Mouse (Mus musculus) cerebellum, adult 9-10 months (tissue): ENCODE measurements around the gene Slc44a5.

Experiments used
- DNase-seq: peaks from one replicate; pipeline ENCODE4 v3.0.0; 2022

Gene Slc44a5

GRCm38 (mm10) chr3:154173556-154173955 is 200.3 kb downstream of the Slc44a5 start:
- DNase-seq = no peak

GRCm38 (mm10) chr3:154174031-154174430 is 200.8 kb downstream of the Slc44a5 start:
- no peak for DNase-seq

- DNase-seq = no peak
Observed at GRCm38 (mm10) chr3:154174766-154175165, 201.5 kb downstream of the Slc44a5 start.

DNA sequence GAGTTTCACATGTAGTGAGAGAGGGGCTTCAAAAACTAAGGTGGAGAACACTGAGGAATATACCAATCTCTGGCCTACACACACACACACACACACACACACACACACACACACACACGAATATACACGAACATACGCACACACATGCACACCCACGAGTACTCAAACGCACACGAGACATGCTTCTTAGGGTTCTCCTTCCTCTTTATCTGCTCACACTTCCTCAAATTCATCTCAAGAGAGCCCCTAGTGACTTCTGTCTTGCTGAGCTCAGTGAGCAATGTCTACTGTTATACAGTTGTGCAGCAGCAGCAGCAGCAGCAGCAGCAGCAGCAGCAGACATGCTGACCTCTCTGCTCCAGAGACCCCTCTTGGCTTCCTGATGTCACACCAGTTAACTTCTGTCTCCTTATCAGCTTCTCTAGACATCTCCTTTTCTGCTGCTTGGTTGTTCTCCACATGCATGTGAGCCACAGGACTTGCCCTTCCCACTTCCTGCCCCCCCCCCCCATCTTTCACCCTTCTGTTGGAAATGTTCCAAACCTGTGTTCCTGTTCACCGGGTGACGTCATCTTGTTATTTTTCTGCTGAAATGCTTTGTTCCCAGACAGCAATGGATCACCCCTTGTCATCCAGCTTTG is 204.5 kb downstream of the Slc44a5 start:
- no peak for DNase-seq

DNA sequence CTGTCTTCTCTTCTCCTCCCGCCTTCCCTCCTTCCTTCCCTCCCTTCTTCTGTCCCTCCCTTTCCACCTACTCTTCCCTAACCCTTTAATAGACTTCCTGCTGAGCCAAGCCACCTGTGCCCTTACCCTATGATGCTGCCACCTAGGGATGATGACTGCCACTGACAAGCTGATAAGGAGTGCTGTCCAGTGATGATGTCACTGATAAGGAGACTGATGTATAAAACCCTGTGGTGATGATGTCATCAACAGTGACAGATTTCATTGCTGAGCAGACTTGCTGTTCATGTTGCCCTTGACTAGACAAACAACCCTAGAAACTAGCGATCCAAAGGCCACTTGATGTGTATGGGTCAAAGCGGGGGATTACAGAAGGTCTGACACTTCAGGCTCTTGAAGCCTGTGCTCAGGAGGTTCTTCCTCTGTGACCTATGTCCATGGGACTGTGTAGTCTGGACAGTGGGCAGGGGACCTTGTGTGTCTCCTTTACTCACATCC is 206.2 kb downstream of the Slc44a5 start:
- no peak for DNase-seq

GRCm38 (mm10) chr3:154182987-154183386 is 209.8 kb downstream of the Slc44a5 start:
- no peak for DNase-seq

DNA sequence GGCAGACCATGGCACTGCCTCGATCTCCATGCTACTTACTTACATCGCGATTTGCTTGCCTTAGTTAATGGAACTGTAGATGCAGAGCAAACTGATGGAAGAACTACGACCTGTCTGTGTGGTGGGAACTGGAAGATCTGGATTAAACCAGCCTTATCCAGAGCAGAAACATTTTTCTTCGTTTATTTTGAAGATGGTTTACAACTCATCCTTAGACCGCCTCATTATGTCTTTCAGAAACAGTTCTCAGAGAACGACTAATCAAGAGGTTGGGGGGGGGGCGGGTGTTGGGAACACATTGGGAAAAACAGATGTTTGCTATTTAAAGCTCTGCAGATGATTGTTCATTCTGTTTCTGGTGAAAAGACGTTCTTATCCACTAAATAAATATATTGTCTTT is 210.7 kb downstream of the Slc44a5 start:
- DNase-seq = no peak

- no peak for DNase-seq
Observed at GRCm38 (mm10) chr3:154188668-154189067, 215.4 kb downstream of the Slc44a5 start.

DNA sequence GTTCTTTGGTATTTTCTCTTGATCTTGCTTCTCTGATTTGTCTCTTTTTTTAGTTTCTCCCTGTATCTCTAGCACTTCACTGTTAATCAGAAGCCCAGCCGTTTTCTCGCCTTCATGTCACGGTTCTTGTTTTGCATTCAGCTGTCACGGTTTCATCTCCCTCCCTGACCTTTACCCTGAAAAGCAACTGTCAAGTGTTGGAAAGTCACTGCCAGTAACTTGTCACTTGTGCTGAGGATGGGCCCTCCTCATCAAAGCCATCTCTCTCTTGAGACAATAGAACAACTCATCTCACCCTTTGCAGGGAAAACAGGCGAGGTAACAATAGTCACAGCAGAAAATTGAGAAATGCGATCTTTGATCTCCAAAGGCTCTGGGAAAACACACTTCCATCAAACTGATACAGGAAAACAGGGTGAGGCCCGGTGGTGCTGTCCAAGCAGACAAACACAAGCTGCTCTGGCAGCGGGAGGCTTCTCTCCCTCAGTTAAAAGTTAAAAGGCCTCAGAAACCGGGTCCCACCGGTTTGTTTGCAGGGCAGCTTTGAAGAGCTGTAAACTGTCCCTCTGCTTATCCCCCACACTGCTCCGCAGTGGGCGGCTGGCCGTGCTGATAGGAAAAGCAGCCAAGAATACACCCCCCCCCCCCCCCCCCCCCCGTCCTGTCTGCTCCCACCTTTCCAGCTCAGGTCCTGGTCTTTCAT is 219.2 kb downstream of the Slc44a5 start:
- DNase-seq = no peak

GRCm38 (mm10) chr3:154193189-154193840 is 220.1 kb downstream of the Slc44a5 start:
- no peak for DNase-seq

DNA sequence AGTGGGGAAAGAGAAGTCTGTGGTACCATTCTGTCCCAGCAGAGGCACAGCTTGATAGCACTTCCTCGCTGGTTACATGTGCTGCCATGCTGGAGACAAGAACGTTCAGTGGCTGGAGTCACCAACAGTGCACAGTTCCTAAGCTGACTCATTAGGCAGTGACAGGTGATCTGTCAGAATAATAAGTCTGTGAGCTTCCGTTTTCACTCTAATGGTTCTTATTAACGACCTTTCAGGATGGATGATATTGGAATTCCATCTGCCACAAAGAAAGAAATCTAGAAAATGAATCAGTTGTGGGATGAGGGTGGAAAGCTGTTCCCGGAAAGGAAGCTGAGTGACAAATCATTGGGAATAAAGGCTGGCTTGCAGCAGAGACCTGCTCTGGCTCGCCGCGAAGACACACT is 227.2 kb downstream of the Slc44a5 start:
- DNase-seq = no peak

DNA sequence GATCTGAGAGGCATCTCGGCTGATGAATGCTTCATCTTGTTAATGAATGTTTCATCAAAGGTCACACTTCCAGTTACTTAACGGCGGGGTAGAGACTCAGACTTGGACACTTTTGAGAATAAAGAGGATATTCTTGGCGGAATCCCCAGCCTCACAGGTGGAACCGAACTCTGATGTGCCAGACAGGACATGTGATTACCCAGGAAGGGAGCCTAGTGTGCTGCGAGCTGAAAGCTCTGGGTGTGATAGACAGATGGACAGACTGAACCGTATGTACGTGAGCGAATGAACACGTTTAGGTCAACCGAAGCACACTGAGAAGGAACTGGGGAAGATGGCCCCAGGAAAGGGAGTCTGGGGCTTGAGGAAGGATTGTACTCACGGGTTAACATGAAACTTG is 228.6 kb downstream of the Slc44a5 start:
- DNase-seq = no peak

GRCm38 (mm10) chr3:154202383-154202782 is 229.1 kb downstream of the Slc44a5 start:
- DNase-seq = no peak

GRCm38 (mm10) chr3:154208479-154208878 is 235.2 kb downstream of the Slc44a5 start:
- no peak for DNase-seq

DNA sequence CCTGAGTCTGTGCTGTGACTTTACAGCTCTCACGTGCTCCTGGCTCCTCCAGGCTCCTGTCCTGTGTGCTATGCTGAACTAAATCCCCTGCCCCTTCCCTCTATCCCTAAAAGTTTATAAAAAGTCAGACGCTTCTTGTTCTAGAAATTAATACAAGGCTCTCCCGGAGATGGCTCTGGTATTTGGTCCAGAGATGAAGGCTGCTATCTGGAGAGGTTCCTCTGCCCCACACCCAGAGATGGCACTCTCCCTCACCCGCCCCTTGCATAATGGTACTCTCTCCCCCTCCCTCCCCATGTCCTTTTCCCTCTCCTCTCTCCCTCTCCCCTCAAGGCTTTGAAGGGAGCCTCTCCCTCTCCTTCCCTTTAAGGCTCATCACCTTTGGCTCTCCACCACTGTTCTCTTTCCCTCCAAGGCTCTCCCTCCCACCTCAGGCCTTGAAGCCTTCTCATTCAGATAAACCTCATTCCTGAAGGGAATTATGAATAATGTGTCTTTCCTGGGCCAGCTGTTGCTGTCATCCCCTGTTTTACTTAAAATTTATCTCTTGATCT is 236.0 kb downstream of the Slc44a5 start:
- no peak for DNase-seq

DNA sequence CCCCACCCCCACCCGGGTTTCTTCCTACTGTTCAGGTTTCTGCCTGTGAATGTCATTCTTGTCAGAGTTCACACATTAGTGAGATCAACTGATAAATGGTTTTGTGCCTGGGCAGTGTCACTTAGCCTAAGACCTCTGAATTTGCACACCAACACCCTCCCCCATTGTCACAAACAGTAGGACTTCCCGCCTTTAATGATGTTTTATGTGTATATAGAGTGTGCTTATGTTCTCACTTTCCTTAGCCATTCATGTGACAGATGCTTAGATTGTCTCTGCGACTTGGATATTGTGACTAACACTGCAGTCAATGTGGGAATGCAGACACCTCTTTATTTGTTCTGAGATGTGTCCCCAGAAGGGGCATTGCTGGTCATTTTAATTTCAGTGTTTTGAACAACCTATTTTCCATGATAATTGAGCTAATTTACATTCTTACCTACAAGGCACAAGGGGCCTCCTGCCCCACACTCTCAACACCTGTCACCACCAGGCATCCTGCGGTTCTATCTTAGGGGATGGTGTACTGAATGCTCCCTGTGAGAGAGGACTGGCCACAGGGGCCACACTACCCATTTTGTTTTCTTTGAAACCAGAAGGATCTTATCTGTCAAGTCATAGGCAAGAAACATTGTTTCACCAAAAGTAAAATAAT is 236.7 kb downstream of the Slc44a5 start:
- no peak for DNase-seq

DNA sequence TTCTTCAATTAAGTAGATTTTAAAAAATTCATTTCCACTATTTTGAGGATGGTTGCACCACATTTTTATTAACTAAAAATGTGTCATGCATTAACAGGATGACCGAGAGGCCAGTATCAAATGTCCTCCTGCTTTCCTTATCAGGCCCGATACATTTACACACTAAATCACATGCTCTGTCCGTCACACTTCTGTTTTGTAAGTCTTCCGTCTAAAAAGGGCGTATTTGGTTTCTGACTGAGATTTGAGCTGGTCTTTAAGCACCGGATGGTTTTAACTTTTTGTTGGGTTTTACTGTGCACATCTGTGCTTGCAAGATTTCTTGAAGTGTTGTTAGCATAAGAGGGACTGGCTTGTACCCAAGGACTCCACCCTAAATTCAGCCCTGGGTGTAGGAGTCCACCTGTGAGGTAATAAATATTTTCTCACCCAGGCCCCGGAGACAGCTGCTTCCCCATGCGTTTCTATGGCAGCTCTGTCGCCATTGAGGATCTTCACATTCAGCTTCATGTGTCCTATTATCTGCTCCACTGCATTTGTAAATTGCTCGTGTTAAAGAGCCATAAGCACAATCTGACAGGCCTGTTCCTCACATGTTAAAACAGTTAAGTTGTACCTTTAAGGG is 237.3 kb downstream of the Slc44a5 start:
- no peak for DNase-seq

- no peak for DNase-seq
Observed at GRCm38 (mm10) chr3:154212551-154212950, 239.3 kb downstream of the Slc44a5 start.

- DNase-seq = no peak
Observed at GRCm38 (mm10) chr3:154215309-154215708, 242.1 kb downstream of the Slc44a5 start.

GRCm38 (mm10) chr3:154215779-154216178 is 242.5 kb downstream of the Slc44a5 start:
- DNase-seq = no peak

DNA sequence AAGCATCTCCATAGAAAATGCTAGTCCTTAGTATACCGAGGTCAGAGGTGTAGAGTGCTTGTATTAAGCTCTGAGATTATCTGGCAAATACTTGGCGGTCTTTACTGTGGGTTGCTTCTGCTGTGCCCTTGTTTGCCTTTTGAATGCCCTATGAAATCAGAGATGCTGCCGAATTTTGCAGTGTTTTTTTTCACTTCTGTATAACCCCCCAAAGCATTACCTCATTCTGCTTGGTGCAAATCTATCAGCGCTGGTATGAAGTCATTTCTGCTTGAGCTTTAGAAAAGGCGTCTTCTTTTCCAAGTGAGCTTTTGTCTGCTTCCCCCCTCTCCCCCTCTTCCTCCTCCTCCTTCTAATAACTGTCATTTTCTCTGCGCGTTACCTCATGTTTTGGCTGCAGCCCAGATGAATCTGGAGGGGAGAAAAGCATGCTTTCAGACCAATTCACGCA is 248.9 kb downstream of the Slc44a5 start:
- DNase-seq = no peak

GRCm38 (mm10) chr3:154222688-154223087 is 249.5 kb downstream of the Slc44a5 start:
- no peak for DNase-seq
